Mouse (Mus musculus) adipocyte (in vitro differentiated cells): ENCODE data around the gene Ttc16.

Experiments
- DNase-seq: peaks from one replicate; pipeline ENCODE4 v3.0.0-alpha.2; 2016; ENCODE audit warnings: low spot score

Ttc16 gene

GRCm38 (mm10) chr2:32775359-32776074, at the start of gene Ttc16, which contains the start of gene Ptrh1:
TSS of gene Ttc16 (minus strand) at chr2:32775633.
TSS of gene Ptrh1 (plus strand) at chr2:32775786.
- DNase-seq: peak; percentile 99

GRCm38 (mm10) chr2:32824778-32825177, 49.3 kb upstream of the Ttc16 start:
- no peak for DNase-seq

- DNase-seq: no peak
Observed at GRCm38 (mm10) chr2:32824181-32824580, 48.7 kb upstream of the Ttc16 start.

GRCm38 (mm10) chr2:32823579-32824154, 48.2 kb upstream of the Ttc16 start:
- no peak for DNase-seq

GRCm38 (mm10) chr2:32823153-32823552, 47.7 kb upstream of the Ttc16 start:
- no peak for DNase-seq

GRCm38 (mm10) chr2:32822643-32823042, 47.2 kb upstream of the Ttc16 start:
- no peak for DNase-seq

GRCm38 (mm10) chr2:32821041-32821802, 45.8 kb upstream of the Ttc16 start:
- DNase-seq: peak; percentile 17

- DNase-seq: no peak
Observed at GRCm38 (mm10) chr2:32818208-32818607, 42.8 kb upstream of the Ttc16 start.

GRCm38 (mm10) chr2:32817589-32817988, 42.2 kb upstream of the Ttc16 start:
- DNase-seq: no peak

- DNase-seq: no peak
Observed at GRCm38 (mm10) chr2:32816946-32817581, 41.6 kb upstream of the Ttc16 start.

- DNase-seq: no peak
Observed at GRCm38 (mm10) chr2:32816497-32816896, 41.1 kb upstream of the Ttc16 start.

- DNase-seq: no peak
Observed at GRCm38 (mm10) chr2:32811959-32812358, 36.5 kb upstream of the Ttc16 start.

- DNase-seq: no peak
Observed at GRCm38 (mm10) chr2:32808816-32809566, 33.6 kb upstream of the Ttc16 start.

GRCm38 (mm10) chr2:32798251-32798962, 23.0 kb upstream of the Ttc16 start:
- DNase-seq: no peak

GRCm38 (mm10) chr2:32795748-32796418, 20.4 kb upstream of the Ttc16 start:
- DNase-seq: peak; percentile 45

GRCm38 (mm10) chr2:32791297-32791696, 15.9 kb upstream of the Ttc16 start:
- peak; percentile 80 for DNase-seq

GRCm38 (mm10) chr2:32788581-32788980, 13.1 kb upstream of the Ttc16 start:
- no peak for DNase-seq

- peak; percentile 55 for DNase-seq
Observed at GRCm38 (mm10) chr2:32787176-32787575, 11.7 kb upstream of the Ttc16 start.

GRCm38 (mm10) chr2:32784048-32784681, 8.7 kb upstream of the Ttc16 start, which contains the start of gene Cfap157:
TSS of gene Cfap157 (minus strand) at chr2:32784428.
- peak; percentile 25 for DNase-seq

- no peak for DNase-seq
Observed at GRCm38 (mm10) chr2:32781710-32782109, 6.3 kb upstream of the Ttc16 start.
